Mouse (Mus musculus) G1E (cell line): ENCODE results near the gene Schip1.

Source experiments
- CTCF ChIP-seq: IDR thresholded peaks from 2 replicates; pipeline ENCODE4 v1.5.1; 2012; ENCODE audit warnings: low read depth, low read length, inconsistent platforms, mixed read lengths
- GATA1 ChIP-seq: IDR thresholded peaks from 2 replicates; pipeline ENCODE4 v1.6.1; 2012; ENCODE audit warnings: borderline replicate concordance, low read length, inconsistent platforms, mixed read lengths
- GATA2 ChIP-seq: IDR thresholded peaks from 2 replicates; pipeline ENCODE4 v1.6.1; 2012; ENCODE audit warnings: low read depth, low read length, inconsistent platforms, borderline replicate concordance
- POLR2AphosphoS5 ChIP-seq: IDR thresholded peaks from 2 replicates; pipeline ENCODE4 v1.6.1; 2012; ENCODE audit warnings: low read depth, low read length, inconsistent platforms; ENCODE audit not compliant: insufficient replicate concordance
- TAL1 ChIP-seq: conservative IDR thresholded peaks from 2 replicates; pipeline ENCODE4 v1.6.1; 2012; ENCODE audit warnings: low read depth, low read length, inconsistent platforms, mixed read lengths

DNA sequence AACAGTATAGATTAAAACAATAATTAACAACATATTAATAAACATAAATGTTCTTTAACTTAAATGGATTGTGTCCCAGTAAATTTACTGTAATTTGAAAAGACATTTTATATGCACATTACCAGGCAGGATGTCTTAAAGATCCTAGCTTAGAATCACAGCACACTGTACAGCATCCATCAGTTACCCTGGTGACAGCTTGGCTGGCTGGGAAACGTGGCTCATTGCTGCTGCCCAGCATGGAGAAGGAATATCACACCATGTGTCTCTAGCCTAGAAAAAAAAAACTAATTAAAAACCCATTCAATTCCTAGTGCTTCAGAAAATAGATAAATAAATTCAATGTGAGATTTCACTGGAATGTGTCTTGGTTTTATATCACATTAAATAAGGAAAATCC lies 136.6 kb downstream of the Schip1 start:
- TF ChIP-seq CTCF, result no peak
- TF ChIP-seq GATA1, result no peak
- TF ChIP-seq POLR2AphosphoS5, result no peak
- TF ChIP-seq TAL1, result no peak
- no peak for TF ChIP-seq GATA2
